Mouse (Mus musculus) layer of hippocampus, adult 9-10 months (tissue): ENCODE data around the gene Rnase13.

ENCODE experiments used
- DNase-seq: peaks from one replicate; pipeline ENCODE4 v3.0.0; 2022; ENCODE audit warnings: low spot score

The Rnase13 gene

DNA sequence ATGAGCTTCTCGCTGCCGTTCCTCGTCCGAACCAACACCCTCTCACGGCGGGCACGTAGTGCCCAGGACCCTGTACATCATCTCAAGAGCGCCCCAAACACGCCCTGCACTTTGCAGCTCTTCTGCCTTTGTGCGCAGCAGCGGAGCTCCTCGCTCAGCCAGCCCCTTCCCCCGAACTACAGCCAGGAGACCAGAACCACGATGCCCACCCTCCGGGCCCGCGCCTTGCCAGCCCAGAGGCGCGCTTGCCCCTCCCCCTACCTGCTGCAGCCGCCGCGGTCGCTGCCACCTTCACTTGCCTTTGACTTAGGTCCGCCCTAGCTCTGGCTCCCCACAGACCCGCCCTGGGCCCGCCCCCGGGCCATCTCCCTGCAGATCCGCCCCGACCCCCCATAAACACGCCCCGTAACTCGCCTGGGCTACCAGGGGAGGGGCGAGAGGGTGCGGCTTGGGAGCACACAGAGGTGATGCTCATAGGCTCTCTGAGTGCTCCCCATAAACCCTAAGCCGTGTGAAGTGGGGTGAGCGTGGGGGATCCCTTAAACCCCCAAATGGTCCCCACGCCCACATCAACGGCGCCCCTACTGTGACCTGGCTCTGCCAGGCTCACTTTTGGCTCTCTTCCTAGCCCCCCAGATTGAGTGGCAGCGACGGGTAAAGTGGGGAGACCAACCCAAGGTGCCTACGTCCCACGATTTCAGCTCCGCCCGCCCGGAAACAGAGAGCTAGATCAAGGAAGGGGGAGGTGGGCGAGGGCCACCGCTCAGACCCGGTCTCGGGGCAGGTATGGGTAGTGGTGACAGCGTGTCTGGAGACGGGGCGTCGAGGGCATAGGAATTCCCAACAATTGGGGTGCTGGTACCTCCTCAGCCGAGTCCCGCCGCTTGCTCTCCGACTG is 9.3 kb downstream of the Rnase13 start:
- DNase-seq: no peak

DNA sequence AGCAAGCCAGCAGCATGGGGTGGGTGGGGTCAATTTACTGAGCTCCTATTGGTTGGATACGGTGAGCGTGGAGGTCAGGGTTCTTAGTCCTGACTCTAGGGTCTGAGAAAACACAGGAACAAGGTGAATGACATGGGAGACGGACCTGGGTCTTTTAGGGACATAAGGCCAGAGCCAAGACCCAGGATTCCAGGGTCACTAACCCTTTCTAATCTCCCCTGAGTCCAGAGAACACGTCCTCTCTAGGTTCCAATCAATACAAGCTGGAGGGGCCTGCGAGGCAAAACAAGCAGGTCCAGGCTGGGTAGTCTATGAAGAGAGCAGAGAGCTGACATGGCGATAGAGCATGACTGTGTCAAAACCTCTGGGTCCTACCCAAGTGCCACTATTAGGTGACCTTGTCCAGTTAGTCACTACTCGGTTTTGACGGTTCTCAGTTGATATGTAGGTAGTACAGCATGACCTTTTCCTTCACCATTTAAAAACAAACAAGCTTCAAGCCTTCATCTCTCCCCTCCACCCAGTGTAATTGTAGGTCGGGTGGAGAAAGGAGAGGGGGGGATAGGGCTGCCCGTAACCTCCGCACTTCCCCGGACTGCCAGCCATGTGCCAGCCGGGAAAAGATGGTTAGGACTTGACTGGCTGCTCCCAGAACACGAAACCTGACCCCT is 10.0 kb downstream of the Rnase13 start:
- no peak for DNase-seq

GRCm38 (mm10) chr14:51911301-51911700 is 11.3 kb downstream of the Rnase13 start:
- DNase-seq: no peak

DNA sequence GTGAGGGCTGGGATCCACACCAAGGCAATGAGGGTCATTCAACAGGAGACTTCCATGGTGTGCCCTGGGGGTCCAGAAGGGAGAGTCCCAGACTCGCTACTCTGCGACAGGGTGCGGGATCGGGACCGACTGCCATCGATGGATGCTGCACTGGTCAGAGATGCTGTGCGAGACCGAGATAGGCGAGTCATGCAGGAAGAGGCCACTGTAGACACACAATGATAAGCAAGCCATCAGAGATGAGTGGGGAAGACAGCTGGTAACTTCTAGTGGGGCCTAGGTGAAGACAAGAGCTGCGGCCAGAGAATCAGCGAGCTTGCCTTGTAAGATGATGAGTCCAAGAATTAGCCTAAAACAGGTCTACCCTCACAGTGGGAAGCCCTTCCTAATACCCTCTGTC is 16.5 kb downstream of the Rnase13 start:
- no peak for DNase-seq

DNA sequence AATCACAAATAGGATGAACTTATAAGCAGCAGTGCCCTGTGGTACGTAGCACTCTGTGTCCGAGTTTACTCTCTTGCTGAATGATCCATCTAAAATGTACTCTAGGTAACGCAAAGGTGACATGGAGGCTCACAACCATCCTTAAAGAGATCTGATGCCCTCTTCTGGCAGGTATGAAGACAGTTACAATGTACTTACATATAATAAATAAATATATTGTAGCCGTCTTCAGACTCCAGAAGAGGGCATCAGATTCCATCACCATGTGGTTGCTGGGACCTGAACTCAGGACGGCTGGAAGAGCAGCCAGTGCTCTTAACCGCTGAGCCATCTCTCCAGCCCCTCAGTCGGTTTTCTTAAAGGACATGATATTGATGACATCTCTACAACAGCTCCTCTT is 17.9 kb downstream of the Rnase13 start:
- DNase-seq: no peak

DNA sequence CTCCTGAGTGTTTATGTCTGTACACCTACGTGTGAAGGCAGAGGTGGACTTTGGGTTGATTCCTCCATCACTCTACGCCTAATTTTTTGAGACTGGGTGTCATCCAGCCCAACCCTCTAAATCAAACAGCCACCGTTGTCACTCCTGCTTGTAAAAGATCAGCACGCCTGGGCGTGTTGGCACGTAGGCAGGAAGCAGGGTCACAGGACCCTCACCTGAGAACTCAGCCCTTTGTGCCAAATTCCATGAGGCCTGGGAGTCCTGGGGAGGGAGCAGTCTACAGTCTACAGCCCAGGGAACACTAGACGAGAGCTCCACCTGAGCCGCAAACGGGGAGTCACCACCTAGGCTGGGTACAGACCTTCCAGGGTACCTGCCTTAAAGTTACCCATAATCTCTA is 18.8 kb downstream of the Rnase13 start:
- no peak for DNase-seq

- no peak for DNase-seq
These were observed 19.5 kb downstream of the Rnase13 start for GRCm38 (mm10) chr14:51902806-51903710.

DNA sequence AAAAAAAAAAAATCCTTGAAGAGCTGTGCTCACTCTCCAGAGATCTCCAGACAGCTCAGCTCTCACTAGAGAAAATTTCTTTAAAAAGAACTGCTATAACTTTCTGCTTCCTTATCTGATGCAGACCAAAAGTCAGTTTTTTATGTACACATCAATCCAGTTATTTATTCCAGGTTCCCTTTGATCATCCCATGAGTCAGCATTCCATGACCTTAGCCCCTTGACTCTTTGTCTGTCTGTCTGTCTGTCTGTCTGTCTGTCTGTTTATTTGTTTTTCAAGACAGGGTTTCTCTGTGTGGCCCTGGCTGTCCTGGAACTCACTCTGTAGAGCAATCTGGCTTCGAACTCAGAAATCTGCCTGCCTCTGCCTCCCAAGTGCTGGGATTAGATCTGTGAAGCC is 23.2 kb downstream of the Rnase13 start:
- no peak for DNase-seq

GRCm38 (mm10) chr14:51896539-51897170 is 25.9 kb downstream of the Rnase13 start:
- no peak for DNase-seq

DNA sequence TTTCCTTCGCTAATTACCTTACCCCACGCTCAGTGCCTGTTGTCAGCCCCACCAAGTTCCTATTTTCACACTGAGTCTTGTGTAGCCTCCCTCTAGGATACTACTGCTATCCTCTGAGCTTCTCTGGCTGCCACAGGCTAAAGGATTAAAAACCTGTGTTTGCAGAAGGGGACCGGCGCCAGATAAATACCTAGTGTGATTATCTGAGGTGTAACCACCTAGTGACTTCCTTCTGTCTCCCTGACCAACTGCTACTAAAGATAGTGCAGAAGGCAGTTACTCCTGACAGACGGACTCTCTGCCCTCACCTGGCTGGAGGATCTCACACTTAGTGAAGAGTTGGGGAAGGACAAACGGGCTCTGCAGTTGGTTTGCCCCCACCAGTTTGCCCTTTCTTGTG is 26.6 kb downstream of the Rnase13 start:
- no peak for DNase-seq

- no peak for DNase-seq
These were observed 27.5 kb downstream of the Rnase13 start for GRCm38 (mm10) chr14:51895071-51895470.

- no peak for DNase-seq
These were observed 28.8 kb downstream of the Rnase13 start for GRCm38 (mm10) chr14:51893809-51894208.

DNA sequence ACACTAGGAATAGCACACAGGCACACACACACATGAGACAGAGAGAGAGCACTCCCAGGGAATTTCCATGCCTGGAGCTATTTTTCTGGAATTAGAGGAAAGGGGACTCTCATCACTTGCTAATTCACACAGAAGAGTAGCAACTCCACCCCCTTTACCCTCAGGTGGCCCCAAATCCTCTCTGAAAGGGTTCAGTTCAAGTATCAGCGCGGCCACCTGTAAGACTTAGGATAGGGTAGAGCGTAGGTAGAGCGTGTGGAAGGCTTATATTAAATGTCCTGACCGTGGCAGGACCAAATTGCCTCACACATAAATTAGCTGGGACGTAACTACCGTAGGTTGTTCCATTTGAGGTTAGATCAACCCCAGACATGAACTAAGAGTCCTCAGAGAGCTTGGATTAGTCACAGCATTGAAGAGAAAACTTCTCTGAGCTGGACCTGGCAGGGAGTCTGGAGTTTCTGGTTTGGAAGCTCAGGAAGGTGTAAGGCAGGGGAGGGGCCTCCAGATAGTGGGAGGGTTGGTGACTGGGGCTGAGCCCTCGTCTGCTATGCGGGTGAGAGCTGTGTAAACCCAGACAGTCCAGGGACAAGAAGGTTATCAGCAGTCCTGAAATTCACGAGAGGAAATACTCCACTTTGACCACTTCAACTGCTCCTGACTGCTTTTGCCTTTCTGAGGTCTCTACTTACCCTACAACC is 29.3 kb downstream of the Rnase13 start:
- no peak for DNase-seq

- no peak for DNase-seq
These were observed 30.2 kb downstream of the Rnase13 start, which contains the start of gene Slc39a2 for GRCm38 (mm10) chr14:51892191-51892939. Slc39a2 (plus strand) TSS chr14:51892889.

DNA sequence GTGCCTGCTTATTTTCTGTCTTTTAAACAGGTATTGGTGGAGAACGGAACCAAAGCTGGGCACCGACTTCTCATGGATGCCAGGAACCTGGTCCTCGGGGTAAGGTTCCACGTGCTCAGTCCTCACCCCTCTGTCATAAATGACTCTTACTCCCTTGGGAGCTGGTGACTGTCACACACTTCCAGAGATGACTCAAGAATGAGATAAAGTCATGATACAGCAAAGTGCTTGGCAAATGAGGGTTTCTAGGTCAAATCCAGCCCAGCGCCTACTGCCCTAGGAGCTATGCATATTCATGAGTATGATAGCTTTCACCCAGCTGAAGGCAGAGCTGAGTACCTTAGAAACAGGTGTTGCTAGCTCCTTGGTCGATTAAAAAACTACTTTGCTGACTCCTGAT is 32.7 kb downstream of the Rnase13 start:
- no peak for DNase-seq

DNA sequence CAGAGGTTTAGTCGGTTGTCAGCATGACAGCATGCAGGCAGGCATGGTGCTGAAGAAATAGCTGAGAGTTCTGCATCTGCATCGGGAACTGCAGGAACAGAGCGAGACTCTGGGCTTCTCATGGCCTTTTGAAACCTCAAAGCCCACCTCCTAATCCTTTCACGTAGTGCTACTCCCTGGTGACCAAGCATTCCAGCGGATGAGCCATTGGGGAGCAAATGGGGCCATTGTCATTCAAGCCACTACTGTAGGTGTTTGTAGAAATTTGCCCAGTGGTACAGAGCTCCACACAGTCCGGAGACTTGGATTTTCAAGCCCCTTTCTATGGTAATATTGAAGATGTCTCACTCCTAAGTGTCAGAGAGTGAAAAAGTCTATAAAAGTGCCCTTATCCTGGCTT is 36.5 kb downstream of the Rnase13 start:
- DNase-seq: no peak

DNA sequence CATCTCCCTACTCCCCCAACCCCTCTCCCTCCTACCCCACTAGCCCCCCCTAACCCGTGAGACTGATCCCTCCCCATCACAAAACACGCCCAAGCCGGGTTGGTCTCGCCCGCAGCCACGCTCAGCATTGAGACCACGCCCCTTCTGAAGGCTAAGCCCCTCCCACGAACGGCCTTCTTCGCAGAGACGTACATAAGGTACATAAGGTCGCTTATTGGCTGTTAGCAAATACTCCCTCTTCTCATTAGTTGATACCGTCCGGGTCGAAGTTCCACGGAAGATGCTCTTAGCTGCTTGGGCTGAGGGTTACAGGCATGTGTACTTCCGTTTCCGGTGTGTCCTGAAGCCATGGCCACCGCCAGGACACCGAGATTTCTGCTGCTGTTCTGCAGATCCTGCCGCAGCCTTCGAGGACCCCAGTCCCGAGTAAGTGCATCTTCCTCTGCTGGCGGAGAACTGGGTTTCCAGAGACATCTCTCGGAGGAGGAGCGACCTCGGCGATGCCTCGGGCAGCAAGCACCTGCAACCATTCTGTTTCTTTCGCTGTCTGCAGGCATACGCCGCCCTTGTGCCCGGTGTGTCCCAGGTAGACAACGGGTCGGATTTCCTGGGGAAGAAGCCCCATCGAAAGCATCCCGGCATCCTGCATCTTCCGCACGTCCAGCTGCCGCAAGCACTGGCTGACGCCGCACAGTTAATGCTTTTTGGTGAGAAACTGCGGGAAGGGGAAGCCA is 37.8 kb downstream of the Rnase13 start, which contains the start of gene Mettl17:
Gene Mettl17, plus strand, starts transcription at position 245 of the 734 bp plus-strand sequence.
- DNase-seq: peak; percentile 89

GRCm38 (mm10) chr14:51884031-51884544 is 38.5 kb downstream of the Rnase13 start:
- DNase-seq: no peak

GRCm38 (mm10) chr14:51883527-51884030 is 39.0 kb downstream of the Rnase13 start:
- peak; percentile 62 for DNase-seq
